Mouse (Mus musculus) myocyte (in vitro differentiated cells): ENCODE measurements at regions not wholly inside any gene's neighbourhood (a gene's known extent, or its start where the extent isn't known, plus 50 kb on each side); places are given as distances from the start of the nearest gene placed in this dataset.

Experiments
- H3K27me3 ChIP-seq: one replicate; pipeline ENCODE4 v1.6.1; 2011; ENCODE audit not compliant: control insufficient read depth, insufficient read depth, insufficient read length
- H3K36me3 ChIP-seq: one replicate; pipeline ENCODE4 v1.6.1; 2011; ENCODE audit not compliant: control insufficient read depth, insufficient read depth
- H3K4me2 ChIP-seq: one replicate; pipeline ENCODE4 v1.6.1; 2011; ENCODE audit warnings: low read depth, control low read depth
- H3K4me3 ChIP-seq: one replicate; pipeline ENCODE4 v1.5.1; 2011; ENCODE audit warnings: mild to moderate bottlenecking, control low read depth, moderate library complexity
- H3K79me2 ChIP-seq: one replicate; pipeline ENCODE4 v1.6.1; 2011; ENCODE audit not compliant: control insufficient read depth, insufficient read depth
- H3ac ChIP-seq: one replicate; pipeline ENCODE4 v1.6.1; 2011; ENCODE audit not compliant: control insufficient read depth, insufficient read length
- CEBPB ChIP-seq: IDR thresholded peaks from 2 replicates; pipeline ENCODE4 v1.6.1; 2011; ENCODE audit warnings: mild to moderate bottlenecking, moderate library complexity; ENCODE audit not compliant: poor library complexity, insufficient read depth, severe bottlenecking
- E2F4 ChIP-seq: IDR thresholded peaks from one replicate; pipeline ENCODE4 v1.6.1; 2011; ENCODE audit warnings: mild to moderate bottlenecking, control low read depth, moderate library complexity; ENCODE audit not compliant: insufficient read depth
- MAX ChIP-seq: IDR thresholded peaks from one replicate; pipeline ENCODE4 v1.6.1; 2011; ENCODE audit warnings: low read depth, mild to moderate bottlenecking, control low read depth
- MYOD1 ChIP-seq, 3 experiments: IDR thresholded peaks; one replicate each; pipeline ENCODE4 v1.6.1; 2011; ENCODE audit warnings: control low read depth in 2 of 3, low read depth in 2 of 3, mild to moderate bottlenecking in 2 of 3, moderate library complexity in 1 of 3; ENCODE audit not compliant: insufficient read length in 2 of 3, control insufficient read depth in 1 of 3
- MYOG ChIP-seq, 3 experiments: IDR thresholded peaks; one replicate each; pipeline ENCODE4 v1.6.1; 2011; ENCODE audit warnings: control low read depth in 2 of 3, low read depth in 2 of 3, mild to moderate bottlenecking in 2 of 3; ENCODE audit not compliant: insufficient read length in 2 of 3, control insufficient read depth in 1 of 3, insufficient read depth in 1 of 3
- POLR2A ChIP-seq: IDR thresholded peaks from one replicate; pipeline ENCODE4 v1.6.1; 2011; ENCODE audit warnings: low read depth, mild to moderate bottlenecking, control low read depth, moderate library complexity; ENCODE audit not compliant: insufficient read length
- POLR2AphosphoS2 ChIP-seq: IDR thresholded peaks from one replicate; pipeline ENCODE4 v1.6.1; 2011; ENCODE audit warnings: low read depth, control low read depth; ENCODE audit not compliant: insufficient read length
- REST ChIP-seq: IDR thresholded peaks from one replicate; pipeline ENCODE4 v1.6.1; 2011; ENCODE audit warnings: mild to moderate bottlenecking, control low read depth, moderate library complexity; ENCODE audit not compliant: insufficient read depth, insufficient read length
- SRF ChIP-seq: IDR thresholded peaks from one replicate; pipeline ENCODE4 v1.6.1; 2011; ENCODE audit warnings: low read depth; ENCODE audit not compliant: control insufficient read depth, insufficient read length
- TCF12 ChIP-seq: IDR thresholded peaks from one replicate; pipeline ENCODE4 v1.6.1; 2011; ENCODE audit warnings: mild to moderate bottlenecking, control low read depth; ENCODE audit not compliant: poor library complexity, insufficient read depth, severe bottlenecking
- TCF3 ChIP-seq: IDR thresholded peaks from one replicate; pipeline ENCODE4 v1.6.1; 2011; ENCODE audit warnings: low read depth, control low read depth; ENCODE audit not compliant: insufficient read length
- USF1 ChIP-seq: IDR thresholded peaks from one replicate; pipeline ENCODE4 v1.6.1; 2011; ENCODE audit warnings: low read depth, mild to moderate bottlenecking, control low read depth, moderate library complexity

DNA sequence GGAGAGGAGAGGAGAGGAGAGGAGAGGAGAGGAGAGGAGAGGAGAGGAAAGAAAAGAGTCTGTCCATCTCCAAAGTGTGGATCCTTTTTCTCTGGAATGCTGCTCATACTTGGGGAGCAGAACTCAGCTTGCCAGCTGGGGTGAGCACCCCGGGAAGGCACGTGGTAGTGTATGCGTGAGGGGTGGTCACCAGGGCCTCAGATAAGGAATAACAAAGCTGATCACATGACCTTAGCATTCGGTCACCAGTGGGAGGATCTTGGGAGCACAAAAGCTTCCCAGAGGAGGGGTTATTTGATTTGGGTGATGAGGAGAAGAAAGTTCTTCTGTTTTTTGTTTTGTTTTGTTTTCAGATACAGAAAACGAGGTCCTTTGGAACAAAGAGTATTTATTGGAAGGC is 69.4 kb upstream of the Tle3 start:
- H3K4me3 ChIP-seq: no peak overlapping the region
- H3K79me2 ChIP-seq: no peaks in the 10 kb centered on the region
- TF ChIP-seq MAX (no peak), TCF12 (no peak), USF1 (no peak), SRF (no peak)
- no peak overlapping the region for H3K4me2 ChIP-seq
- H3K36me3 ChIP-seq: no peaks in the 10 kb centered on the region
- no peak overlapping the region for H3ac ChIP-seq
- H3K27me3 ChIP-seq: no peaks in the 10 kb centered on the region

DNA sequence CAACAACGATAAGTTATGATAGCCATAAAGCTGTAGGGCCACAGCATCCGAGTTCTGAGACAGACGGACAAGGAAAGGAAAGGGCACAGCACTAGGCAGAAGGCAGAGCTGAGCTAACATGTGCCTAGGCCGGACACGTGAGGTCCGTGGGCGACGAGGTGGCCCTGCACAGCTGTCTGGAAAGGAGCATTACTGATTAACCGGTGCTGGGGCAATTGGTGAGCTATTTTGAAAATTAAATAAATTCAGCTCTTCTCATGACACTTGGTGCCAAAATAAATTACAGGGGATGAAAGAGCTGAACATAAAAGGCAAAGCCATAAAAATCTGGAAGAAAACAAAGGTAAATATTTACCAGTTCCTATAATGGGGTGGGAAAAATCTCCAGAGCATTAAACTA is 65.9 kb upstream of the Tle3 start:
- Histone ChIP-seq H3K4me2 (no peak overlapping the region), H3K36me3 (no peaks in the 10 kb centered on the region), H3K4me3 (no peak overlapping the region), H3K27me3 (no peaks in the 10 kb centered on the region), H3K79me2 (no peaks in the 10 kb centered on the region), H3ac (no peak overlapping the region)
- no peak for TF ChIP-seq MYOD1 (IDR thresholded peaks at IDR 0.05; ENCODE audit: control insufficient read depth in 1 of 3, insufficient read length in 2 of 3, low read depth in 2 of 3)
- TF ChIP-seq TCF3: no peak
- TF ChIP-seq USF1: no peak
- no peak for TF ChIP-seq MYOG (IDR thresholded peaks at IDR 0.05; ENCODE audit: control insufficient read depth in 1 of 3, insufficient read depth in 1 of 3, insufficient read length in 2 of 3, low read depth in 2 of 3)
- no peak for TF ChIP-seq POLR2AphosphoS2

DNA sequence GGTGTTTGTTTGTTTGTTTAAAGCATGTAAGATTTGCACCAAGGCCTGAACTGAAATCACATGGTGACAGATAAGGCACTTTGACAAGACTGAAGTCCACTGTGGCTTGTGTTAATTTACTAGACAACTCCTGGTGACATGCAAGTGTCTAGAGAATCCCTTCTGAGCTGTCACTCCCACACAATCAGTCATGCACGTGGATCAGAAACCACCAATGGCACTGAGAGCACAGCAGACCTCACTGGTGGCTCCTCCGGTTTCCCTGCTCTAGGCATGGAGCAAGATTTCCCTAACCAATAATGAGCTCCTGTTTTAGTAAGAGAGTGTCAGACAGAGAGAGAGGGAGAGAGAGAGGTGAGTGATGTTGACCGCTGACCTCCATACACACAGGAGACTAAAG is 63.1 kb upstream of the Tle3 start:
- no peak overlapping the region for H3K4me3 ChIP-seq
- TF ChIP-seq POLR2AphosphoS2 (no peak), E2F4 (no peak), SRF (no peak), MYOD1 (IDR thresholded peaks at IDR 0.05; ENCODE audit: control insufficient read depth in 1 of 3, insufficient read length in 2 of 3, low read depth in 2 of 3) (no peak), REST (no peak), TCF12 (no peak), CEBPB (no peak), USF1 (no peak)
- no peaks in the 10 kb centered on the region for H3K79me2 ChIP-seq
- no peaks in the 10 kb centered on the region for H3K27me3 ChIP-seq
- no peak overlapping the region for H3K4me2 ChIP-seq
- H3ac ChIP-seq: no peak overlapping the region
- H3K36me3 ChIP-seq: no peaks in the 10 kb centered on the region

DNA sequence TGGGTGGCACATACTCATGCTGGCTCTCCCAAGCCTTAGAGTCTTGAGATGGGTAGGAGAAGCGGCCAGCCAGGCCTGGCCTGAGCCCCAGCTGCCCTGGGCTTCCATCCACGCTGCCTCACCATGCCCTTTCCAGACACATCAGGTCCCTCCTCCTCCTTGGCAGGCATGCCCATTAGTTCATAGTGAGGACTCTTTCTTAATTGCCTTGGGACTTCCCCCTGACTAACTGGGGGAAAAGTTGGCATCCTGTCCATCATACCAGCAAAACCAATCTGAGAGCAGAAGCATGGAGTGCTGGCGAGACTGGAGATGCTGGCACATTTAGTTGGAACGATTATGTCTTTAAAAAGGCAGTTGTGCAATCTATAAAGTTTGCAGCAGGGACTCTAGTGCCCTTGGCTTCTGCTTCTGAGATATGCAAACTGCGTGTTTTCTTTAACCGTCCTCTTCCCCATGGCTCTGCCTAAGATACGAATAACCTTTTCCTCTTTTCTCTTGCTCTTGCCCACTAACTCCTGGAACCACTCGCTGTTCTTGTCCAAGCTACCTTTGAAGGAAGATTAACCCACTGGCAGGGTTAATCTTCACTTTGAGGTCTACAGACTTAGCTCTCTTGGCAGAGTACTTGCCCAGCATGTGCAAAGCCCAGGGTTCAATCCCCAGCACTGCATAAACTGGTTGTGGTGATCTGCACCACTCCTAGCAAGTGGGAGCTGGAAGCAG is 62.2 kb upstream of the Tle3 start:
- Histone ChIP-seq H3K4me2 (no peak overlapping the region), H3K27me3 (no peaks in the 10 kb centered on the region), H3ac (no peak overlapping the region), H3K79me2 (no peaks in the 10 kb centered on the region), H3K4me3 (no peak overlapping the region), H3K36me3 (no peaks in the 10 kb centered on the region)
- TF ChIP-seq POLR2AphosphoS2 (no peak), E2F4 (no peak), MYOG (IDR thresholded peaks at IDR 0.05; ENCODE audit: control insufficient read depth in 1 of 3, insufficient read depth in 1 of 3, insufficient read length in 2 of 3, low read depth in 2 of 3) (no peak), USF1 (no peak), SRF (no peak), POLR2A (no peak), TCF12 (no peak), TCF3 (no peak), REST (no peak), CEBPB (no peak), MAX (no peak), MYOD1 (IDR thresholded peaks at IDR 0.05; ENCODE audit: control insufficient read depth in 1 of 3, insufficient read length in 2 of 3, low read depth in 2 of 3) (no peak)

DNA sequence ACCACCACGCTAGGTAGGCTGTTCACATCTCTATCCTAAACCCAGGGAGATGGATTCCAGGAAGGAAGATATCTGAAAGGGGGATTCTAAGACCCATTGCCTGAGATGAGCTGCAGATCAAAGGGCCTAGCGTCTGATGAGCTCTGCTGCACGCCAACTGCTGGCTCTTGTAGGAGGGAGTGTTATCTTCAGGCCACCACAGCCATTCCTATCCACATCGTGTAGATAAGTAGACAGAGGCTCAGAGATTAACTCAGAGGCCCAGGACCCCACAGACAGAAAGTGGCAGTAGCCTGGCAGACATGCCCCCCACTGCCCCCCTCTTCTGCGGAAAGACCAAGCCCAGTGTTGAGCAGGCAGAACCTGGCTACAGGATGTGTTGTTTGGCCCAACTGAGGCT is 61.6 kb upstream of the Tle3 start:
- Histone ChIP-seq H3K79me2 (no peaks in the 10 kb centered on the region), H3K36me3 (no peaks in the 10 kb centered on the region), H3K27me3 (no peaks in the 10 kb centered on the region), H3ac (no peak overlapping the region), H3K4me2 (no peak overlapping the region), H3K4me3 (no peak overlapping the region)
- TF ChIP-seq TCF12 (no peak), REST (no peak), POLR2AphosphoS2 (no peak), TCF3 (no peak), POLR2A (no peak), USF1 (no peak), E2F4 (no peak), MYOD1 (IDR thresholded peaks at IDR 0.05; ENCODE audit: control insufficient read depth in 1 of 3, insufficient read length in 2 of 3, low read depth in 2 of 3) (no peak), CEBPB (no peak)
